Mouse (Mus musculus): ENCODE measurements around the gene Prc1. TPM values are rescaled to one million over a fixed set of nuclear protein-coding genes. Genes with fewer than 3 reads are reported as not detected.

The Prc1 gene
- total and polyA plus RNA-seq, 2 experiments from 2014 or later = 12.9 to 14.1 TPM

- Histone ChIP-seq H3K36me3 (ENCODE audit: insufficient read depth, low read length) (peaks cover 30% of the 10 kb centered on the region), H3K9ac (replicated peaks; ENCODE audit: low read length, poor library complexity, severe bottlenecking) (no peak overlapping the region), H3K4me3 (ENCODE audit: low read depth, low read length) (no peak overlapping the region), H3K27ac (ENCODE audit: low read depth, low read length) (no peak overlapping the region), H3K9me3 (ENCODE audit: low read length) (no peaks in the 10 kb centered on the region), H3K4me1 (ENCODE audit: insufficient read depth, low read length) (no peaks in the 10 kb centered on the region), H3K27me3 (ENCODE audit: insufficient read depth, low read length) (no peaks in the 10 kb centered on the region), H3K4me2 (ENCODE audit: low read depth, low read length, poor library complexity, severe bottlenecking) (no peak overlapping the region)
- DNase-seq (ENCODE audit: low spot score) (no peak), ATAC-seq (ENCODE audit: low FRiP score) (no peak)
- WGBS = 84% methylated on average over 2 of the region's 2 CpGs
- TF ChIP-seq CTCF (IDR thresholded peaks at IDR 0.05) = no peak
Measured at GRCm38 (mm10) chr7:80350808-80351207, 56.6 kb downstream of the Prc1 start.

- no peak for TF ChIP-seq CTCF (IDR thresholded peaks at IDR 0.05)
Measured at GRCm38 (mm10) chr7:80352920-80353319, 58.7 kb downstream of the Prc1 start.

DNA sequence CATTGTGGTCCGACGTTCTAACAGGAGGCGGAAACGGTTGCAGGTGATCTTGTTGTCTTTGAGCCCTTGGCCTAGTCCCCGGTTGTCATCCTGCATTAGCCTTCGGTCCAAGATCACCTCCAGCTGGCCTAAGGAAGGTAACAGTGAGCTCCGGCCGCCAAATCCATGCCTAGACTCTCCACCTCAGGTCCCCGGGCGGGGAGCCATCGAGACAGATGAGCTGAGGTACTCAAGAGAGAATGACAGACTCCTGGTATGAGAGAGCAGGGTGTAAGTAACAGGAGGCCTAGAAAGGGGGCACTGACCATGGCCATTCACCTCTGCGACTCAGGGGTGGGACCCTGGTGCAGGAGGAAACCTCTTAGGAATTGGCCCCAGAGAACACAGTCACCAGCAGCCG is 62.1 kb downstream of the Prc1 start:
- no peak for TF ChIP-seq CTCF (IDR thresholded peaks at IDR 0.05)
- no peaks in the 10 kb centered on the region for H3K9me3 ChIP-seq (ENCODE audit: low read length)
- peaks cover 66% of the 10 kb centered on the region for H3K36me3 ChIP-seq (ENCODE audit: insufficient read depth, low read length)
- H3K9ac ChIP-seq (replicated peaks; ENCODE audit: low read length, poor library complexity, severe bottlenecking) = no peak overlapping the region
- DNase-seq (ENCODE audit: low spot score) (no peak), ATAC-seq (ENCODE audit: low FRiP score) (no peak)
- H3K4me1 ChIP-seq (ENCODE audit: insufficient read depth, low read length) = no peaks in the 10 kb centered on the region
- no peak overlapping the region for H3K4me3 ChIP-seq (ENCODE audit: low read depth, low read length)
- no peak overlapping the region for H3K27ac ChIP-seq (ENCODE audit: low read depth, low read length)
- H3K27me3 ChIP-seq (ENCODE audit: insufficient read depth, low read length) = no peaks in the 10 kb centered on the region
- 86% methylated on average over 13 of the region's 13 CpGs for WGBS
- no peak overlapping the region for H3K4me2 ChIP-seq (ENCODE audit: low read depth, low read length, poor library complexity, severe bottlenecking)

More at GRCm38 (mm10) chr7:80352920-80353319, 58.7 kb downstream of the Prc1 start:
- Histone ChIP-seq H3K4me1 (ENCODE audit: insufficient read depth, low read length) (no peaks in the 10 kb centered on the region), H3K27me3 (ENCODE audit: insufficient read depth, low read length) (no peaks in the 10 kb centered on the region), H3K9me3 (ENCODE audit: low read length) (no peaks in the 10 kb centered on the region), H3K4me3 (ENCODE audit: low read depth, low read length) (no peak overlapping the region), H3K27ac (ENCODE audit: low read depth, low read length) (no peak overlapping the region), H3K9ac (replicated peaks; ENCODE audit: low read length, poor library complexity, severe bottlenecking) (no peak overlapping the region), H3K36me3 (ENCODE audit: insufficient read depth, low read length) (peaks cover 44% of the 10 kb centered on the region), H3K4me2 (ENCODE audit: low read depth, low read length, poor library complexity, severe bottlenecking) (no peak overlapping the region)
- WGBS = 91% methylated on average over 8 of the region's 8 CpGs
- ATAC-seq (ENCODE audit: low FRiP score) (no peak), DNase-seq (ENCODE audit: low spot score) (no peak)

DNA sequence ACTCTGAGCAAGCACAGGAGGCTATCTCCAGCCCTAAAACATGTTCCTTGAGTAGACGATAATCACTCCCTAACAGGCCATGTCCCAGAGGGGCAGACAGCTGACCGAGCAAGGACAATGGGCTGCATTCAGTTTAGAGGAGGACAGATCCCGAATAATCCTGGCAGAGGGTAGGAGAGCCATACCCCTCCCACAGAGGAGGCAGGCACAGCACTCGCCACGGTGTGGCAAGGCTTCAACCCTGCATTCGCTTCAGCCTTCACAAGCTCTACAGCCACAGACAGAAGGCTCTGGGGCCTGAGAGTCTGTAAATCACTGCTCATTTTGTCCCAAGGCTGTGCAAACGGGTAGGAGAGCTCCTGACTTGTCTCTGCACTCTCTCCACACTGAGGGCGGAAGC is 62.9 kb downstream of the Prc1 start:
- Histone ChIP-seq H3K9me3 (ENCODE audit: low read length) (no peaks in the 10 kb centered on the region), H3K4me1 (ENCODE audit: insufficient read depth, low read length) (no peaks in the 10 kb centered on the region), H3K27me3 (ENCODE audit: insufficient read depth, low read length) (no peaks in the 10 kb centered on the region), H3K4me2 (ENCODE audit: low read depth, low read length, poor library complexity, severe bottlenecking) (no peak overlapping the region), H3K4me3 (ENCODE audit: low read depth, low read length) (no peak overlapping the region), H3K9ac (replicated peaks; ENCODE audit: low read length, poor library complexity, severe bottlenecking) (no peak overlapping the region), H3K27ac (ENCODE audit: low read depth, low read length) (no peak overlapping the region), H3K36me3 (ENCODE audit: insufficient read depth, low read length) (peaks cover 67% of the 10 kb centered on the region)
- DNase-seq (ENCODE audit: low spot score) (peak; percentile 76), ATAC-seq (ENCODE audit: low FRiP score) (peak; percentile 47; the same call in 1 of the 2 replicates)
- TF ChIP-seq CTCF (IDR thresholded peaks at IDR 0.05) = no peak
- WGBS = 20% methylated on average over 8 of the region's 8 CpGs

DNA sequence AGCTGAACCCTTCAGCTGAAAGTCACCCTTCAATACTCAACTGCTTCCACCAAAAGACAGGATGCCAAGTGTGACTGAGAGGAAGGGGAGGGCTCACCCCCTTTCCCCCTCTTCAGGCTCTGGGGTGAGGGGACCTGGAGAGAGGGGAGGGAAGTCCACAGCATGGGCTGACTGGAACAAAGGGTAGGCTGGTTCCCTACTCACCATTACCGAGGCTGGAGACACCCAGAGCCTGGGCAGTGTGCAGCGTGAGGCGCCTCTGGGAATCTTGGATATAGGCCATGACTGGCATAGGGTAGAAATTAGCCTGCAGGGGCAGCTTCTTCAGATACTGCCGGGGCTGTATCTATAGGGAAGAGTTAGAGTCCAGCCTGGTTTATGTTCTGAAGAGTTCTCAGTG is 63.8 kb downstream of the Prc1 start:
- H3K9me3 ChIP-seq (ENCODE audit: low read length) = no peaks in the 10 kb centered on the region
- WGBS = 61% methylated on average over 4 of the region's 4 CpGs
- H3K4me2 ChIP-seq (ENCODE audit: low read depth, low read length, poor library complexity, severe bottlenecking) = no peak overlapping the region
- H3K36me3 ChIP-seq (ENCODE audit: insufficient read depth, low read length) = peaks cover 67% of the 10 kb centered on the region
- no peak overlapping the region for H3K4me3 ChIP-seq (ENCODE audit: low read depth, low read length)
- H3K9ac ChIP-seq (replicated peaks; ENCODE audit: low read length, poor library complexity, severe bottlenecking) = no peak overlapping the region
- no peak for TF ChIP-seq CTCF (IDR thresholded peaks at IDR 0.05)
- H3K27me3 ChIP-seq (ENCODE audit: insufficient read depth, low read length) = no peaks in the 10 kb centered on the region
- DNase-seq (ENCODE audit: low spot score) = no peak
- no peak for ATAC-seq (ENCODE audit: low FRiP score)
- H3K27ac ChIP-seq (ENCODE audit: low read depth, low read length) = no peak overlapping the region
- H3K4me1 ChIP-seq (ENCODE audit: insufficient read depth, low read length) = no peaks in the 10 kb centered on the region

DNA sequence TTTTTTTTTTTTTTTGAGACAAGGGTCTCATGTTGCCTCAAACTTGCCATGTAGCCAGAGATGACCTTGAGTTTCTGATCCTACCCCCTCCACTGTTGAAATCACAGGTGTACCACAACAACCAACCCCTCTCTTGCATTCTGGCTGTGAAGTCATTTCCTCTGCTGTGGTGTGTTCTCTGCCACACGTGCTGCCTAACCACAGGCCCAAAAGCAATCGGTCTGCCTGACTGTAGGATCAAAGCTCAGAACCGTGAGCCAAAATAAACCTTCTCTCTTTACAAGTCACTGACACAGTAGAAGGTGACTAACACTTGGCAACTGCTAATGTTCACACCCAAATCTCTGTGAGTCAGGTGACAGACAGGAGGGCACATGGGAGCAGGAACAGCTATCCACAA is 66.2 kb downstream of the Prc1 start:
- Histone ChIP-seq H3K4me1 (ENCODE audit: insufficient read depth, low read length) (no peaks in the 10 kb centered on the region), H3K27me3 (ENCODE audit: insufficient read depth, low read length) (no peaks in the 10 kb centered on the region), H3K27ac (ENCODE audit: low read depth, low read length) (no peak overlapping the region), H3K36me3 (ENCODE audit: insufficient read depth, low read length) (peaks cover 79% of the 10 kb centered on the region), H3K9me3 (ENCODE audit: low read length) (no peaks in the 10 kb centered on the region), H3K4me3 (ENCODE audit: low read depth, low read length) (no peak overlapping the region), H3K9ac (replicated peaks; ENCODE audit: low read length, poor library complexity, severe bottlenecking) (no peak overlapping the region), H3K4me2 (ENCODE audit: low read depth, low read length, poor library complexity, severe bottlenecking) (no peak overlapping the region)
- ATAC-seq (ENCODE audit: low FRiP score) (no peak), DNase-seq (ENCODE audit: low spot score) (no peak)
- no peak for TF ChIP-seq CTCF (IDR thresholded peaks at IDR 0.05)
- WGBS = 74% methylated on average over 3 of the region's 3 CpGs
